Comparison of ENCODE assay signal across 12 mouse cellular contexts in the genomic region with DNA sequence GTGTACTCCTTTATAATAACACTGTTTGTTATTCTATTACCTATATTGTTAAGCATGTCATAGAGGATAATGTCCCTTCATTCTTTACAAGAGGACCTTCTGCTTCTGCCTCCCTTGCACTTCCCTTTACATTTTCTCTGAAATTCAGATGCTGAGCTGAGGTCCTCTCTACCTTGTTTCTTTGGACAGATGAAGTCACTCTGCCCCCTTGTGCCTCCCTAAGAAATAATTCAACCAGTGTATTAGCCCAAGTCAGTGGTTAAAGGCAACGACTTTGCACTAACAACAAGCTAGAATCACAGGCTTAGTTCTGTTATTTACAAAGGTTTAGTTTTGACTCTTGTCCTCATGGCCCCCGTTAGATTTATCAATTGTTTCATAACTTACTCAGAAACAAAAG.
DNase-seq lines count a peak whose midpoint lies in the region; ATAC-seq lines count a peak whose summit lies in the region.
"Had no signal": no experiment of that assay in that cellular context is flagged by ENCODE, and none has a peak within 500 bp of the region (broad histone marks: within the 10 kb centered on the region; RNA-seq: fewer than 3 reads in every experiment).

No protein-coding gene starts in this region.

- H3K4me1 ChIP-seq in forebrain, embryonic 11.5 days (replicated peaks; ENCODE audit: control insufficient read depth, insufficient read depth, low read length), result no peaks in the 10 kb centered on the region
- H3K4me1 ChIP-seq in forebrain, embryonic 10.5 days, result no peaks in the 10 kb centered on the region
- H3K4me1 ChIP-seq: embryonic facial prominence, embryonic 15.5 days; heart, embryonic 10.5 days; liver, embryonic 12.5 days had no signal

- no peak for DNase-seq in forebrain, embryonic 11.5 days (ENCODE audit: low spot score)
- no peak for DNase-seq in forebrain, embryonic 10.5 days (ENCODE audit: extremely low spot score, low spot score)
- peak; percentile 50 for DNase-seq in A20 (ENCODE audit: low read depth, low spot score)
- DNase-seq in embryo, embryonic 11 days, result peak; percentile 42
- peak; percentile 3 to 34 for DNase-seq in left cerebral cortex, postnatal 14 days (ENCODE audit: low spot score in 2 of 2)
- DNase-seq in kidney, adult 11 months, result no peak
- no peak for DNase-seq in kidney, postnatal 25 days
- DNase-seq in spleen, postnatal 10 days (ENCODE audit: low spot score in 2 of 2), result no peak
- DNase-seq: kidney, adult 9 months had no signal

- no peak overlapping the region for H3K4me3 ChIP-seq in forebrain, embryonic 11.5 days (ENCODE audit: low read depth, low read length)
- H3K4me3 ChIP-seq in forebrain, embryonic 10.5 days, result no peak overlapping the region
- H3K4me3 ChIP-seq: embryonic facial prominence, embryonic 15.5 days; heart, embryonic 10.5 days; liver, embryonic 12.5 days had no signal

- ATAC-seq in forebrain, embryonic 11.5 days (replicated peaks; ENCODE audit: low FRiP score), result 0 out of 2 replicates have a peak, but pooled peaks have one; percentile 46
- ATAC-seq: liver, embryonic 12.5 days had no signal

- H3K27ac ChIP-seq in forebrain, embryonic 11.5 days (ENCODE audit: low read depth, low read length), result no peak overlapping the region
- H3K27ac ChIP-seq in forebrain, embryonic 10.5 days, result no peak overlapping the region
- H3K27ac ChIP-seq: embryonic facial prominence, embryonic 15.5 days; heart, embryonic 10.5 days; liver, embryonic 12.5 days had no signal

- intact Hi-C loops in left cerebral cortex, postnatal 14 days (cut with DNase I), result no loop called here

- H3K9me3 ChIP-seq in forebrain, embryonic 11.5 days (ENCODE audit: control insufficient read depth, low read length), result no peaks in the 10 kb centered on the region
- no peaks in the 10 kb centered on the region for H3K9me3 ChIP-seq in forebrain, embryonic 10.5 days
- H3K9me3 ChIP-seq: embryonic facial prominence, embryonic 15.5 days; heart, embryonic 10.5 days; liver, embryonic 12.5 days had no signal

- H3K27me3 ChIP-seq in forebrain, embryonic 11.5 days (ENCODE audit: control insufficient read depth, insufficient read depth, low read length), result no peaks in the 10 kb centered on the region
- no peaks in the 10 kb centered on the region for H3K27me3 ChIP-seq in forebrain, embryonic 10.5 days (ENCODE audit: poor library complexity, severe bottlenecking)
- H3K27me3 ChIP-seq: embryonic facial prominence, embryonic 15.5 days; liver, embryonic 12.5 days had no signal

- no peak overlapping the region for H3K4me2 ChIP-seq in forebrain, embryonic 11.5 days (ENCODE audit: low read depth, low read length, severe bottlenecking)
- H3K4me2 ChIP-seq: embryonic facial prominence, embryonic 15.5 days; liver, embryonic 12.5 days had no signal

- H3K9ac ChIP-seq in forebrain, embryonic 11.5 days (ENCODE audit: low read length), result no peak overlapping the region
- H3K9ac ChIP-seq: embryonic facial prominence, embryonic 15.5 days; liver, embryonic 12.5 days had no signal

- 45% methylated on average over 2 of the region's 2 CpGs for WGBS in forebrain, embryonic 11.5 days
- 54% methylated on average over 2 of the region's 2 CpGs for WGBS in forebrain, embryonic 10.5 days

- no peaks in the 10 kb centered on the region for H3K36me3 ChIP-seq in forebrain, embryonic 11.5 days (ENCODE audit: control insufficient read depth, insufficient read depth, low read length)
- no peaks in the 10 kb centered on the region for H3K36me3 ChIP-seq in forebrain, embryonic 10.5 days (replicated peaks)
- H3K36me3 ChIP-seq: embryonic facial prominence, embryonic 15.5 days; heart, embryonic 10.5 days; liver, embryonic 12.5 days had no signal

Comparison
In these comparisons a context has a peak if more than half of its experiments do, and no peak if none do; other contexts are left out.
1. DNase-seq: peak in A20 (single experiment), embryo, embryonic 11 days (single experiment) and left cerebral cortex, postnatal 14 days (2 of 2); none in forebrain, embryonic 11.5 days (single experiment), forebrain, embryonic 10.5 days (single experiment), kidney, adult 11 months (single experiment), kidney, postnatal 25 days (0 of 2) and spleen, postnatal 10 days (0 of 2).